Mouse (Mus musculus) forebrain, embryonic 15.5 days (tissue): ENCODE data around the gene Mbnl1. TPM values are rescaled to one million over a fixed set of nuclear protein-coding genes. Genes with fewer than 3 reads are reported as not detected.

Experiments used
- ATAC-seq: fragments of 200-750 bp; cut with Nextera tagmentation; replicated peaks from 2 replicates; pipeline ENCODE4 v1.8.0; 2017; ENCODE audit warnings: mild to moderate bottlenecking, moderate TSS enrichment, moderate library complexity
- H3K27ac ChIP-seq: fragments of 300-500 bp; sonication (generic); replicated peaks from 2 replicates; pipeline ENCODE4 v1.5.1; 2015; ENCODE audit warnings: mild to moderate bottlenecking, inconsistent platforms
- H3K27me3 ChIP-seq: fragments of 300-500 bp; sonication (generic); 2 replicates; pipeline ENCODE4 v1.6.1; 2015; ENCODE audit warnings: inconsistent platforms
- H3K36me3 ChIP-seq: fragments of 300-500 bp; sonication (generic); 2 replicates; pipeline ENCODE4 v1.6.1; 2015; ENCODE audit warnings: mild to moderate bottlenecking, inconsistent platforms
- H3K4me1 ChIP-seq: fragments of 300-500 bp; sonication (generic); 2 replicates; pipeline ENCODE4 v1.6.1; 2015; ENCODE audit warnings: inconsistent platforms
- H3K4me2 ChIP-seq: fragments of 300-500 bp; sonication (generic); replicated peaks from 2 replicates; pipeline ENCODE4 v1.6.1; 2015; ENCODE audit warnings: mild to moderate bottlenecking, inconsistent platforms
- H3K4me3 ChIP-seq: fragments of 300-500 bp; sonication (generic); 2 replicates; pipeline ENCODE4 v1.5.1; 2015; ENCODE audit warnings: mild to moderate bottlenecking, inconsistent platforms
- H3K9ac ChIP-seq: fragments of 300-500 bp; sonication (generic); replicated peaks from 2 replicates; pipeline ENCODE4 v1.6.1; 2015; ENCODE audit warnings: mild to moderate bottlenecking, inconsistent platforms
- H3K9me3 ChIP-seq: fragments of 300-500 bp; sonication (generic); 2 replicates; pipeline ENCODE4 v1.6.1; 2016; ENCODE audit warnings: inconsistent platforms
- whole genome bisulfite sequencing: fragments of 180-500 bp; shearing (Covaris S2); methylation state at CpG from one replicate; pipeline ENCODE4 v1.1.7; 2015; ENCODE audit warnings: mixed read lengths; 5-methylcytosine and 5-hydroxymethylcytosine counted together
- polyA plus RNA-seq: library from polyadenylated mRNA; unstranded; fragments of >200 nt; fragmentation: Nextera tagmentation; extraction: Ambion mirVana; gene quantifications from 2 replicates; pipeline ENCODE4 v1.2.1, GENCODE M21; 2015

Gene Mbnl1
- polyA plus RNA-seq, 1 experiment from 2014 or later = 44.0 TPM

DNA sequence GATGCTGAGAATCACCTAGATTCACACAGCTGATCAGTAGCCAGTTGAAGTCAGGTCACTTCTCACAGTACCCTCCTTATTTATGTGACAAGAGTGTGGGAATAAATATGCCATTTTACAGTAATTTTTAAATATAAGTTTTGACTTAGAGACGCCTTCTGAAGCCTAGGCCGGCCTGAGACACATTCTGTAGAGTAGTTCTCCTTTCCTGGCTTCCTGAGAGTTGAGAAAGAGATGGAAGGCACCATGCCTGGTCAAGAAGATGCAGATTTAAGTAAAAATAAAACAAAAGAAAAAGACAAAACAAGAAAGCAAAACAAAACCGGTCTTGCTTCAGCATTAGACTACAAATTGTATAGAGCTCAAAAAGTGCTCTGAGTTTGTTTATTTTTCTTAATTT lies 38.6 kb downstream of the Mbnl1 start:
- Histone ChIP-seq H3K36me3 (no peaks in the 10 kb centered on the region), H3K4me2 (no peak overlapping the region), H3K27ac (no peak overlapping the region), H3K9me3 (no peaks in the 10 kb centered on the region), H3K27me3 (no peaks in the 10 kb centered on the region), H3K4me3 (no peak overlapping the region), H3K9ac (no peak overlapping the region), H3K4me1 (peaks cover 13% of the 10 kb centered on the region)
- no peak for ATAC-seq
- 89% methylated on average over 3 of the region's 3 CpGs for whole genome bisulfite sequencing

- Histone ChIP-seq H3K4me3 (no peak overlapping the region), H3K4me2 (no peak overlapping the region), H3K27ac (no peak overlapping the region), H3K4me1 (peaks cover 13% of the 10 kb centered on the region), H3K9ac (no peak overlapping the region), H3K9me3 (no peaks in the 10 kb centered on the region), H3K27me3 (no peaks in the 10 kb centered on the region), H3K36me3 (no peaks in the 10 kb centered on the region)
- WGBS = 10% methylated on average over 7 of the region's 7 CpGs
- peak; percentile 63 for ATAC-seq
Measured at GRCm38 (mm10) chr3:60513337-60513736, 40.7 kb downstream of the Mbnl1 start.

DNA sequence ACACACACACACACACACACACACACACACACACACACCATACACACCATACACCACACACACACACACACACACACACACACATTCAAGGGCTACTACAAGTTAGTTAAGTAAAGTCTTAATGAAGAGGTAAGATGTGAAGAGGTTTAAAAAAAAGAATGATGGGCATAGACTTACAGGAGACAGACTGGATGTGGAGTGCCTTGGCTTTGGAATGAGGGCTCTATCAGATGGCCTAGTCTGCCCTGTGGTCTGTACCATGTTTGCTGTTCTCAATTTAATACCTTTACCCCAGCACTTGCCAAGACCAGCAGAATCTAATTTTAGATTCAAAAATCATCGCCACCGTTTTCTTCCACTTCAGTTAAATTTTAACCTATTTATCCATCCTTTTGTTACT lies 41.1 kb downstream of the Mbnl1 start:
- Histone ChIP-seq H3K27ac (no peak overlapping the region), H3K9ac (no peak overlapping the region), H3K4me1 (peaks cover 14% of the 10 kb centered on the region), H3K9me3 (no peaks in the 10 kb centered on the region), H3K36me3 (no peaks in the 10 kb centered on the region), H3K27me3 (no peaks in the 10 kb centered on the region), H3K4me3 (no peak overlapping the region), H3K4me2 (no peak overlapping the region)
- WGBS = 64% methylated on average over 2 of the region's 2 CpGs
- ATAC-seq = peak; percentile 53; the same call in 1 of the 2 replicates

- Histone ChIP-seq H3K27ac (no peak overlapping the region), H3K9me3 (no peaks in the 10 kb centered on the region), H3K4me3 (no peak overlapping the region), H3K4me1 (peaks cover 16% of the 10 kb centered on the region), H3K4me2 (no peak overlapping the region), H3K9ac (no peak overlapping the region), H3K36me3 (no peaks in the 10 kb centered on the region), H3K27me3 (no peaks in the 10 kb centered on the region)
- ATAC-seq = no peak
Measured at GRCm38 (mm10) chr3:60515430-60515829, 42.8 kb downstream of the Mbnl1 start.

GRCm38 (mm10) chr3:60516054-60516674 lies 43.5 kb downstream of the Mbnl1 start:
- Histone ChIP-seq H3K27me3 (no peaks in the 10 kb centered on the region), H3K9me3 (no peaks in the 10 kb centered on the region), H3K4me1 (peaks cover 16% of the 10 kb centered on the region), H3K27ac (no peak overlapping the region), H3K4me3 (no peak overlapping the region), H3K36me3 (no peaks in the 10 kb centered on the region), H3K4me2 (no peak overlapping the region), H3K9ac (no peak overlapping the region)
- no peak; the same call in 1 of the 2 replicates for ATAC-seq
- 34% methylated on average over 12 of the region's 12 CpGs for WGBS

DNA sequence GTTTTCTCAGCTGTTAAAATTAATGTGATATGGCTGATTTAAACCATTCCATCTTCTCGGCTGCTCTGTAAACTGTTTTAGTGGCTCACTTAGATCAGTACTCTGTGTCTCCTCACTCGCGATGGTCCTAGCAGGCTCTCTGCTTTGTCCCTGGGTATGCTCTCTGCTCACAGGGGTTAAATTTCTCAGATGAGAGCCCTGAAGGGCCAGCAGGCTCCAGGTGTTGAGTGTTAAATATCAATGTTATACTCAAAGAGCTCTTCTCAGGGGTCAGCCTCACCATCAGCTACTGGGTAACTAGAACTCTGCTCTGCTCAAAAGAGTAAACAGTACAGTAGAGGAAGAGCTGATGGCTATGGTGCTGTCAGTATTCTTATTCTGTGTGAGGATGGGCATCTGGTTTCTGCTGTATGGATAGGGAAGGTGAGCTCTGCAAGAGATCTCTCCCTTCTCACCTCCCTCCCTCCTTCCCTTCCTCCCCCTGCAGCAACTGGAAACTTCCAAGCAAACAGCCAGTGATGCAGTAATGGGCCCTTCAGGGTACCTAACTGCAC lies 44.7 kb downstream of the Mbnl1 start:
- H3K4me1 ChIP-seq = peaks cover 16% of the 10 kb centered on the region
- H3K4me3 ChIP-seq = no peak overlapping the region
- no peak overlapping the region for H3K4me2 ChIP-seq
- no peak overlapping the region for H3K27ac ChIP-seq
- H3K36me3 ChIP-seq = no peaks in the 10 kb centered on the region
- no peak for ATAC-seq
- WGBS = 74% methylated on average over 3 of the region's 3 CpGs
- no peaks in the 10 kb centered on the region for H3K27me3 ChIP-seq
- H3K9me3 ChIP-seq = no peaks in the 10 kb centered on the region
- H3K9ac ChIP-seq = no peak overlapping the region

GRCm38 (mm10) chr3:60519337-60519736 lies 46.7 kb downstream of the Mbnl1 start:
- no peak overlapping the region for H3K9ac ChIP-seq
- no peak overlapping the region for H3K4me2 ChIP-seq
- no peak overlapping the region for H3K27ac ChIP-seq
- 0 out of 2 replicates have a peak, but pooled peaks cover 3% of the 10 kb centered on the region for H3K4me1 ChIP-seq
- WGBS = 78% methylated on average over 3 of the region's 3 CpGs
- H3K27me3 ChIP-seq = no peaks in the 10 kb centered on the region
- ATAC-seq = no peak
- H3K4me3 ChIP-seq = no peak overlapping the region
- H3K9me3 ChIP-seq = no peaks in the 10 kb centered on the region
- no peaks in the 10 kb centered on the region for H3K36me3 ChIP-seq

GRCm38 (mm10) chr3:60524127-60524526 lies 51.5 kb downstream of the Mbnl1 start:
- no peaks in the 10 kb centered on the region for H3K27me3 ChIP-seq
- no peak overlapping the region for H3K27ac ChIP-seq
- H3K9ac ChIP-seq = no peak overlapping the region
- 98% methylated on average over 1 of the region's 1 CpGs for WGBS
- no peak overlapping the region for H3K4me2 ChIP-seq
- no peak for ATAC-seq
- H3K9me3 ChIP-seq = no peaks in the 10 kb centered on the region
- peaks cover 13% of the 10 kb centered on the region for H3K4me1 ChIP-seq
- H3K4me3 ChIP-seq = no peak overlapping the region
- H3K36me3 ChIP-seq = no peaks in the 10 kb centered on the region

- H3K4me2 ChIP-seq = peak overlapping the region; percentile 25; the same call in 1 of the 2 replicates
- peaks cover 34% of the 10 kb centered on the region for H3K4me1 ChIP-seq
- no peaks in the 10 kb centered on the region for H3K9me3 ChIP-seq
- 31% methylated on average over 5 of the region's 5 CpGs for WGBS
- no peak for ATAC-seq
- 0 out of 2 replicates have a peak overlapping the region, but pooled peaks have one; percentile 0 for H3K9ac ChIP-seq
- H3K27ac ChIP-seq = no peak overlapping the region
- H3K36me3 ChIP-seq = no peaks in the 10 kb centered on the region
- no peaks in the 10 kb centered on the region for H3K27me3 ChIP-seq
- 0 out of 2 replicates have a peak overlapping the region, but pooled peaks have one; percentile 4 for H3K4me3 ChIP-seq
Measured at GRCm38 (mm10) chr3:60531286-60531685, 58.7 kb downstream of the Mbnl1 start.

- H3K4me3 ChIP-seq = no peak overlapping the region
- no peak for ATAC-seq
- no peak overlapping the region for H3K9ac ChIP-seq
- H3K27ac ChIP-seq = no peak overlapping the region
- H3K9me3 ChIP-seq = no peaks in the 10 kb centered on the region
- H3K4me2 ChIP-seq = no peak overlapping the region
- peaks cover 34% of the 10 kb centered on the region for H3K4me1 ChIP-seq
- 56% methylated on average over 2 of the region's 2 CpGs for WGBS
- no peaks in the 10 kb centered on the region for H3K27me3 ChIP-seq
- H3K36me3 ChIP-seq = no peaks in the 10 kb centered on the region
Measured at GRCm38 (mm10) chr3:60531826-60532225, 59.2 kb downstream of the Mbnl1 start.

GRCm38 (mm10) chr3:60535224-60535623 lies 62.6 kb downstream of the Mbnl1 start:
- no peak overlapping the region for H3K27ac ChIP-seq
- H3K9ac ChIP-seq = no peak overlapping the region
- H3K4me3 ChIP-seq = no peak overlapping the region
- no peaks in the 10 kb centered on the region for H3K9me3 ChIP-seq
- H3K36me3 ChIP-seq = no peaks in the 10 kb centered on the region
- WGBS = 39% methylated on average over 3 of the region's 3 CpGs
- H3K27me3 ChIP-seq = no peaks in the 10 kb centered on the region
- no peak for ATAC-seq
- no peak overlapping the region for H3K4me2 ChIP-seq
- peaks cover 15% of the 10 kb centered on the region for H3K4me1 ChIP-seq

GRCm38 (mm10) chr3:60537063-60537462 lies 64.4 kb downstream of the Mbnl1 start:
- no peaks in the 10 kb centered on the region for H3K9me3 ChIP-seq
- H3K4me2 ChIP-seq = no peak overlapping the region
- no peak overlapping the region for H3K27ac ChIP-seq
- ATAC-seq = no peak
- no peak overlapping the region for H3K4me3 ChIP-seq
- H3K4me1 ChIP-seq = 0 out of 2 replicates have a peak, but pooled peaks cover 2% of the 10 kb centered on the region
- H3K36me3 ChIP-seq = no peaks in the 10 kb centered on the region
- no peaks in the 10 kb centered on the region for H3K27me3 ChIP-seq
- 87% methylated on average over 2 of the region's 2 CpGs for WGBS
- H3K9ac ChIP-seq = no peak overlapping the region
